Mouse (Mus musculus) heart, embryonic 12.5 days (tissue): ENCODE data around the gene Cd7. TPM values are rescaled to one million over a fixed set of nuclear protein-coding genes. Genes with fewer than 3 reads are reported as not detected.
"Not testable (repeated sequence)": the region's sequence is repeated elsewhere in the genome, so short reads cannot be mapped to it uniquely, and the experiment has no call there.

Experiments
- ATAC-seq: fragments of 200-750 bp; cut with Nextera tagmentation; 2 replicates; pipeline ENCODE4 v1.8.0; 2017; ENCODE audit warnings: moderate TSS enrichment, moderate library complexity; ENCODE audit not compliant: insufficient number of reproducible peaks, low FRiP score
- H3K27ac ChIP-seq: fragments of 300-500 bp; sonication (generic); 2 replicates; pipeline ENCODE4 v1.5.1; 2016; ENCODE audit warnings: mild to moderate bottlenecking, moderate library complexity; ENCODE audit not compliant: poor library complexity, severe bottlenecking
- H3K27me3 ChIP-seq: fragments of 300-500 bp; sonication (generic); replicated peaks from 2 replicates; pipeline ENCODE4 v1.6.1; 2016; ENCODE audit warnings: mild to moderate bottlenecking, moderate library complexity
- H3K36me3 ChIP-seq: fragments of 300-500 bp; sonication (generic); 2 replicates; pipeline ENCODE4 v1.6.1; 2016; ENCODE audit warnings: mild to moderate bottlenecking, moderate library complexity
- H3K4me1 ChIP-seq: fragments of 300-500 bp; sonication (generic); replicated peaks from 2 replicates; pipeline ENCODE4 v1.6.1; 2016; ENCODE audit warnings: mild to moderate bottlenecking
- H3K4me2 ChIP-seq: fragments of 300-500 bp; sonication (generic); 2 replicates; pipeline ENCODE4 v1.6.1; 2016; ENCODE audit warnings: mild to moderate bottlenecking, moderate library complexity
- H3K4me3 ChIP-seq: fragments of 300-500 bp; sonication (generic); 2 replicates; pipeline ENCODE4 v1.5.1; 2016; ENCODE audit warnings: mild to moderate bottlenecking
- H3K9ac ChIP-seq: fragments of 300-500 bp; sonication (generic); 2 replicates; pipeline ENCODE4 v1.6.1; 2016; ENCODE audit warnings: mild to moderate bottlenecking, moderate library complexity
- H3K9me3 ChIP-seq: fragments of 300-500 bp; sonication (generic); replicated peaks from 2 replicates; pipeline ENCODE4 v1.6.1; 2016; ENCODE audit warnings: mild to moderate bottlenecking, moderate library complexity
- WGBS: fragments of 180-500 bp; shearing (Covaris S2); methylation state at CpG from one replicate; pipeline ENCODE4 v1.1.7; 2016; 5-methylcytosine and 5-hydroxymethylcytosine counted together
- polyA plus RNA-seq: library from polyadenylated mRNA; unstranded; fragments of >200 nt; fragmentation: Nextera tagmentation; extraction: Ambion mirVana; gene quantifications from 2 replicates; pipeline ENCODE4 v1.2.1, GENCODE M21; 2016

Cd7 gene
- polyA plus RNA-seq, 1 experiment from 2014 or later = not detected

DNA sequence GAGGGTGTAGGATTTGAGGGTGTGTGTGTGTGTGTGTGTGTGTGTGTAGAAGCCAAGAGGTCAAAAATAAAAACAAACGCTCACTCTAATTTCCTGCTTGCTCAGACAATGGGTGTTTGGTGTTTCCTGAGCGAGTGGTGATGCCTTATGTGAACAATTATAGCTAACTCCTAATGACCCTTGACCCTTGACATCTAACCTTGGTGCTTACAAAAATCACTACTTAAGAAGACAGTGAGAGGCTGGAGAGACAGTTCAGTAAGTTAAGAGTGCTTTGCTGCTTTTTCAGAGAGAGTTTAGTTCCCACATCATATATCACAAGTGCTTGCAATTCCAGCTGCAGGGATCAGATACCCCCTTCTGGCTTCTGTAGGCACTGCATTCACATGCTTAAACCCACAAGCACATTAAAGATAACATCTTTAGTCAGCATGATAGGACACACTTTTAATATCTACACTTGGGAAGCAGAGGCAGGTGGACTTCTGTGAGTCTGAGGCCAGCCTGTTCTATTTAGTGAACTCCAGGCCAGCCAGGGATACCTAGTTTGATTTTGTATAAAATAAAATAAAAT is 8.7 kb upstream of the Cd7 start:
- Histone ChIP-seq H3K27ac (no peak overlapping the region), H3K27me3 (no peaks in the 10 kb centered on the region; the same call in 1 of the 2 replicates), H3K9me3 (no peaks in the 10 kb centered on the region), H3K4me2 (no peak overlapping the region), H3K4me3 (no peak overlapping the region), H3K4me1 (no peaks in the 10 kb centered on the region), H3K9ac (no peak overlapping the region), H3K36me3 (no peaks in the 10 kb centered on the region)
- WGBS = 62% methylated on average over 2 of the region's 2 CpGs
- ATAC-seq = no peak

- 58% methylated on average over 1 of the region's 1 CpGs for WGBS
- Histone ChIP-seq H3K9me3 (no peaks in the 10 kb centered on the region), H3K36me3 (no peaks in the 10 kb centered on the region), H3K27ac (no peak overlapping the region), H3K27me3 (no peaks in the 10 kb centered on the region; the same call in 1 of the 2 replicates), H3K9ac (no peak overlapping the region), H3K4me3 (no peak overlapping the region), H3K4me2 (no peak overlapping the region), H3K4me1 (no peaks in the 10 kb centered on the region)
- no peak for ATAC-seq
Observed at GRCm38 (mm10) chr11:121045286-121045685, 6.1 kb upstream of the Cd7 start.

DNA sequence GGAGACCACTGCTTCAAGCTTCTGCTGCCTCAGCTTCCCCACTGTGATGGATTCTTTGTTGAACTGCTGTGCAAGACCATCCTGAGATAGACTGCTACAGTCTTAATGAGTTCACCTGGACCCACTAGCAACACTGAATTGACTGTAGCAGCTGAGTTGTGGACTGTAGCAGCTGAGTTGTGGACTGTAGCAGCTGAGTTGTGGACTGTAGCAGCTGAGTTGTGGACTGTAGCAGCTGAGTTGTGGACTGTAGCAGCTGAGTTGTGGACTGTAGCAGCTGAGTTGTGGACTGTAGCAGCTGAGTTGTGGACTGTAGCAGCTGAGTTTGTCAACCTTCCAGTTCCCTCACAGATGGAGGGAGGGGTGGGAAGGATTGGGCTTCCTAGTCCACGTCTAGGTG is 3.8 kb upstream of the Cd7 start:
- WGBS = 48% methylated on average over 1 of the region's 1 CpGs
- H3K4me1 ChIP-seq, H3K36me3 ChIP-seq, ATAC-seq, H3K27ac ChIP-seq, H3K9ac ChIP-seq, H3K4me3 ChIP-seq, H3K9me3 ChIP-seq, H3K4me2 ChIP-seq, H3K27me3 ChIP-seq: not testable (repeated sequence)

DNA sequence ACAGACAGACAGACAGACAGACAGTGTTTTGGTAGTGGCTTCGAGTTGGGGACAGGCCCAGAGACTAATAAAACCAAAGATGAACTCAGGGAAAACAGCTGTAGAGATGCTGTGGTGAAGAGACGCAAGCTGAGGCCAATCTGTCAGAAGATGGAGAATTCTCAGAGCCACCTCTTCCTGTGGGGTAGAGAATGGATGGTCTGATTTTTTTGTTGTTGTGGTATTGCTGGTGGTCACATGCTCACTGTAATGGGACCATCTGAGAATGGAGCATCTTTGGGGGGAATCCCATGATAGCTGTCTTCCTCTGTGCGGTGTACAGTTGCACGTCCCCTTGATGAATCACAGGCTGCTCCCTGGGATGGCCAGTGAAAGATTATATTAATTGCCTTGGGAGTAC is 3.3 kb upstream of the Cd7 start:
- Histone ChIP-seq H3K27ac (no peak overlapping the region), H3K27me3 (peaks cover 2% of the 10 kb centered on the region; the same call in 1 of the 2 replicates), H3K9ac (no peak overlapping the region), H3K9me3 (no peaks in the 10 kb centered on the region), H3K4me2 (no peak overlapping the region), H3K4me1 (no peaks in the 10 kb centered on the region), H3K36me3 (no peaks in the 10 kb centered on the region), H3K4me3 (no peak overlapping the region)
- 74% methylated on average over 4 of the region's 4 CpGs for WGBS
- no peak for ATAC-seq

- no peak overlapping the region for H3K4me2 ChIP-seq
Observed at GRCm38 (mm10) chr11:121041636-121042035, 2.4 kb upstream of the Cd7 start.

DNA sequence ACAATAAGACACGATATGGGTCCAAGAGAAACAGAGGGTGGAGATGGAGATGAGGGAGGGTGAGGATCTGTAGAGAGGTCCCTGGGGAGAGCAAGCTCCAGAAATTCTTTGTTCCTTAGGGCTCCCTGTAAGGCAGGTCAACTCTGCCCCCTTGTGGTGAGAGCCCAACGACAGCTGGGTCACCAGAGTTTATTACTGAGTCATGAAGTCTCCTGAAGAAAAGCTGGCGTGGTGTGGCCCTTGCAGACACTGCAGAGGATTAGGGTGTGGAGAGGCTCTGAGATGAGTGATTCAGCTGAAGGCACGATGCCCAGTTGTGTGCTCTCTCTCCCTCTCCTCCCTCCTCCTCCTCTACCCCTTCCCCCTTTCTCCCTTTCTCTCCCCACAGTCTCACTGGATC is 2.0 kb upstream of the Cd7 start:
- 6% methylated on average over 4 of the region's 4 CpGs for WGBS
- H3K4me3 ChIP-seq = no peak overlapping the region
- no peak overlapping the region for H3K27ac ChIP-seq
- no peak overlapping the region for H3K4me2 ChIP-seq
- no peaks in the 10 kb centered on the region for H3K4me1 ChIP-seq
- H3K36me3 ChIP-seq = no peaks in the 10 kb centered on the region
- H3K27me3 ChIP-seq = peaks cover 13% of the 10 kb centered on the region
- H3K9ac ChIP-seq = no peak overlapping the region
- ATAC-seq = peak; percentile 57; the same call in 1 of the 2 replicates
- H3K9me3 ChIP-seq = no peaks in the 10 kb centered on the region

More at GRCm38 (mm10) chr11:121041636-121042035, 2.4 kb upstream of the Cd7 start:
- Histone ChIP-seq H3K4me1 (no peaks in the 10 kb centered on the region), H3K9me3 (no peaks in the 10 kb centered on the region), H3K36me3 (no peaks in the 10 kb centered on the region), H3K27me3 (peaks cover 10% of the 10 kb centered on the region), H3K4me3 (no peak overlapping the region), H3K27ac (no peak overlapping the region), H3K9ac (no peak overlapping the region)
- no peak for ATAC-seq
- WGBS = 66% methylated on average over 4 of the region's 4 CpGs

GRCm38 (mm10) chr11:121038366-121039240 is 615 bp downstream of the Cd7 start:
- Histone ChIP-seq H3K4me1 (no peaks in the 10 kb centered on the region), H3K4me3 (no peak overlapping the region), H3K4me2 (no peak overlapping the region), H3K9ac (no peak overlapping the region), H3K9me3 (no peaks in the 10 kb centered on the region), H3K27me3 (peaks cover 17% of the 10 kb centered on the region), H3K27ac (no peak overlapping the region), H3K36me3 (no peaks in the 10 kb centered on the region)
- WGBS = 81% methylated on average over 11 of the region's 11 CpGs
- no peak for ATAC-seq

DNA sequence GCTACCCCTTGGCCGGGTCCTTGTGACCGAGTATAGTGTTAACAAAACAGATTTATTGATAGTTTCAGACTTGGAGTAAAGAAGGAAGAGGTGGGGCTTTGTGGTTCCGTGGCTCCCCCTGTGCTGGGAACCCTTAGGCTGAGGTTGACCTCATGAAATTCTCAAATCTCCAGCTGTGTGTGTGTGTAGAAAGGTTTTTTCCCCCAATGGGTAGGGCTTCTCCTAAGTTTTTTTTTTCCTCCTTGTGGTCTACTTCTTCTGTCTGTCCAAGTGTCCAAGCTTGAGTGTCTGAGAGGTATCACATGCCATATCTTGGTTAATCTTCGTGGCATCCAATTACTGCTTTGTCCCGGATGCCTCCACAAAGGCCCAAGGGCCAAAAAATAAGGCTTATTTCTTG is 6.1 kb downstream of the Cd7 start:
- Histone ChIP-seq H3K27me3 (peaks cover 19% of the 10 kb centered on the region), H3K4me1 (no peaks in the 10 kb centered on the region), H3K36me3 (no peaks in the 10 kb centered on the region), H3K4me3 (no peak overlapping the region), H3K9me3 (no peaks in the 10 kb centered on the region), H3K9ac (no peak overlapping the region), H3K4me2 (no peak overlapping the region), H3K27ac (no peak overlapping the region)
- ATAC-seq = no peak
- 72% methylated on average over 5 of the region's 5 CpGs for WGBS

- H3K9ac ChIP-seq = no peak overlapping the region
- H3K4me1 ChIP-seq = no peaks in the 10 kb centered on the region
- H3K9me3 ChIP-seq = no peaks in the 10 kb centered on the region
- no peak overlapping the region for H3K4me3 ChIP-seq
- H3K36me3 ChIP-seq = no peaks in the 10 kb centered on the region
- ATAC-seq = no peak
- H3K4me2 ChIP-seq = no peak overlapping the region
- no peak overlapping the region for H3K27ac ChIP-seq
- 0 out of 2 replicates have a peak, but pooled peaks cover 2% of the 10 kb centered on the region for H3K27me3 ChIP-seq
- WGBS = 78% methylated on average over 7 of the region's 7 CpGs
Observed at GRCm38 (mm10) chr11:121027259-121027658, 12.0 kb downstream of the Cd7 start.

DNA sequence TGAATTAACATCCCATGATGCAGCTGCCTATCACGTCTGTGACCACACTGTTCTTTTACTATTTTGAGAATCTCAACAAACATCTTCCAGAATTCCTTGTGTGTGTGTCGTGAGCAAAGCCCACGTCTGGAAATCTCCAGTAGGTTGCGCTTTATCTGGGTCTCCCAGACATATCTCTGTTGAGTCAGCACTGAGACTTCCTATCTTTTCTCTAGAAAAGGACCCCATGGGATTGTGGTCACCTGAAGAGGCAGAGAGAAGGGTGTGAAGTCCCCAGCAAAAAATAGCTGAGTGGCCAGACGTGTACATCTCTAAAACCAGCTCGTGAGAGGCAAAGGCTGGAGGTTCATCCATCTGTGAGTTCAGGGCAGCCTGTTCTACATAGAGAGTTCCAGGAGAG is 15.1 kb downstream of the Cd7 start:
- no peaks in the 10 kb centered on the region for H3K4me1 ChIP-seq
- H3K4me3 ChIP-seq = no peak overlapping the region
- no peak for ATAC-seq
- WGBS = 34% methylated on average over 6 of the region's 6 CpGs
- no peak overlapping the region for H3K9ac ChIP-seq
- H3K9me3 ChIP-seq = no peaks in the 10 kb centered on the region
- no peaks in the 10 kb centered on the region for H3K27me3 ChIP-seq
- H3K36me3 ChIP-seq = no peaks in the 10 kb centered on the region
- no peak overlapping the region for H3K27ac ChIP-seq
- no peak overlapping the region for H3K4me2 ChIP-seq

GRCm38 (mm10) chr11:121019501-121019900 is 19.7 kb downstream of the Cd7 start:
- H3K4me1 ChIP-seq = peaks cover 14% of the 10 kb centered on the region; the same call in 1 of the 2 replicates
- no peak overlapping the region for H3K4me2 ChIP-seq
- no peaks in the 10 kb centered on the region for H3K27me3 ChIP-seq
- H3K27ac ChIP-seq = no peak overlapping the region
- ATAC-seq = no peak
- H3K36me3 ChIP-seq = no peaks in the 10 kb centered on the region
- WGBS = 82% methylated on average over 5 of the region's 5 CpGs
- no peaks in the 10 kb centered on the region for H3K9me3 ChIP-seq
- no peak overlapping the region for H3K4me3 ChIP-seq
- H3K9ac ChIP-seq = no peak overlapping the region
